Mouse (Mus musculus): ENCODE measurements around the gene Fam241b.

Fam241b gene

GRCm38 (mm10) chr10:62070636-62071035 is 73.1 kb downstream of the Fam241b start:
- no peak for DNase-seq (ENCODE audit: low read depth, low spot score)

- no peak for DNase-seq (ENCODE audit: low read depth, low spot score)
These were observed 73.8 kb downstream of the Fam241b start for GRCm38 (mm10) chr10:62069946-62070345.

- no peak for DNase-seq (ENCODE audit: low read depth, low spot score)
These were observed 74.3 kb downstream of the Fam241b start for GRCm38 (mm10) chr10:62069398-62069797.

- DNase-seq (ENCODE audit: low read depth, low spot score): no peak
These were observed 75.2 kb downstream of the Fam241b start for GRCm38 (mm10) chr10:62068532-62068931.

GRCm38 (mm10) chr10:62066213-62066612 is 77.5 kb downstream of the Fam241b start:
- DNase-seq (ENCODE audit: low read depth, low spot score): no peak

GRCm38 (mm10) chr10:62062786-62063185 is 80.9 kb downstream of the Fam241b start:
- DNase-seq (ENCODE audit: low read depth, low spot score): no peak

GRCm38 (mm10) chr10:62060969-62061678 is 82.6 kb downstream of the Fam241b start:
- DNase-seq (ENCODE audit: low read depth, low spot score): no peak

GRCm38 (mm10) chr10:62060224-62060913 is 83.4 kb downstream of the Fam241b start:
- no peak for DNase-seq (ENCODE audit: low read depth, low spot score)

- DNase-seq (ENCODE audit: low read depth, low spot score): no peak
These were observed 85.0 kb downstream of the Fam241b start for GRCm38 (mm10) chr10:62058508-62059375.

Measured in WW6 (cell line).